Mouse (Mus musculus): ENCODE results near the gene Nmnat3. TPM values are rescaled to one million over a fixed set of nuclear protein-coding genes. Genes with fewer than 3 reads are reported as not detected.
"Not testable (repeated sequence)": the region's sequence is repeated elsewhere in the genome, so short reads cannot be mapped to it uniquely, and the experiment has no call there.

Nmnat3 gene
- total RNA-seq (2014; rRNA removed) (8.5 and 9.2 TPM in 2 replicates), polyA plus RNA-seq (2012; rRNA removed) (10.7 and 11.1 TPM in 2 replicates)

DNA sequence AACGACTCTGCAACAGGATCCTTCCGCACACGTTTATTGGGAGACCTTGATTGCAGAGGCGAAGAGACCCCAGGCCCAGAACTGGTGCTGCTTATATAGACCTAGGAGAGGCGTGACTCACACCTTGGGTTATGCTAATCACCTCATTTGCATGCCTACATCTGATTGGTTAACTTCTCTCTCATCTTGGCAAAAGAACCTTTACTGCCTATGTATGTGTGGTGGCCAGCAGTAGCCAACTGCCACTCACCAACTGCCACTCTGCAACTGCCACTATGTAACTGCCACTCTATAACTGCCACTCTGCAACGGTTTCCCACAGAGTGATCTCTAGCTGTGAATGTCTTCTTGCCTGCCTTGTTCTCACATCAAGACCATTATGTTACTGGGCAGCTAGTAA lies at the start of gene Nmnat3:
Gene Nmnat3 (plus strand): TSS at position 301 of the 400 bp plus-strand sequence.
- 86% methylated on average over 6 of the region's 6 CpGs for WGBS
- not testable (repeated sequence) for DNase-seq (ENCODE audit: extremely low read depth, low read depth, low spot score); H3K9ac ChIP-seq (ENCODE audit: low read depth, low read length); H3K36me3 ChIP-seq (ENCODE audit: control insufficient read depth, insufficient read depth, low read length); H3K27ac ChIP-seq (replicated peaks; ENCODE audit: insufficient read depth, low read depth, low read length); H3K27me3 ChIP-seq (ENCODE audit: control insufficient read depth, insufficient read depth, low read length); H3K4me3 ChIP-seq (ENCODE audit: insufficient read depth, low read depth, low read length); H3K4me1 ChIP-seq (ENCODE audit: control insufficient read depth, insufficient read depth, low read length); H3K79me2 ChIP-seq (ENCODE audit: control insufficient read depth, insufficient read depth, low read length)

DNA sequence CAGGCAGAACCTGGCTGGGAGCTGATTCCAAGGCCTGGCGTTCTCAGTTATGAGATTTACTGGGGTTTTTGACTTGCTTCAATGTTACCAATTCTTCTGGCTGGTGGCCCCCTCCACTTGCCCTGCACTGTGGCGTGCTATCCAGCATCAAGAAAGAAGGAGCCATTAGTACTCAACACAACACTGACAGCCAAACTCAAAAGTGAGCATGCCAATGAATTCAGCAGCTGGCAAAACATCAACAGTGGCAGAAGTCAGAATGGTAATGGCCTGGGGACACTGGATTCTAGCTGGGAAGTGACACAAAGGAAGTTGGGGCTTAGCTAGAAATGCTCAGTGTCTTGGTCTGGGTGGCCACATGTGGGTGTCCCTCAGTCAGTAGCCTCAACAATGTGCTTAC lies 43.8 kb upstream of the Nmnat3 start:
- 87% methylated on average over 2 of the region's 2 CpGs for WGBS
- Histone ChIP-seq H3K36me3 (ENCODE audit: control insufficient read depth, insufficient read depth, low read length) (no peaks in the 10 kb centered on the region), H3K27ac (replicated peaks; ENCODE audit: insufficient read depth, low read depth, low read length) (no peak overlapping the region), H3K79me2 (ENCODE audit: control insufficient read depth, insufficient read depth, low read length) (no peaks in the 10 kb centered on the region), H3K9ac (ENCODE audit: low read depth, low read length) (no peak overlapping the region), H3K4me3 (ENCODE audit: insufficient read depth, low read depth, low read length) (no peak overlapping the region), H3K4me1 (ENCODE audit: control insufficient read depth, insufficient read depth, low read length) (no peaks in the 10 kb centered on the region), H3K27me3 (ENCODE audit: control insufficient read depth, insufficient read depth, low read length) (no peaks in the 10 kb centered on the region)
- TF ChIP-seq POLR2A (IDR thresholded peaks at IDR 0.05; ENCODE audit: extremely low read depth, insufficient read depth, low read length) (no peak), CTCF (IDR thresholded peaks at IDR 0.05; ENCODE audit: low read depth, low read length) (no peak)
- DNase-seq (ENCODE audit: extremely low read depth, low read depth, low spot score) = no peak

DNA sequence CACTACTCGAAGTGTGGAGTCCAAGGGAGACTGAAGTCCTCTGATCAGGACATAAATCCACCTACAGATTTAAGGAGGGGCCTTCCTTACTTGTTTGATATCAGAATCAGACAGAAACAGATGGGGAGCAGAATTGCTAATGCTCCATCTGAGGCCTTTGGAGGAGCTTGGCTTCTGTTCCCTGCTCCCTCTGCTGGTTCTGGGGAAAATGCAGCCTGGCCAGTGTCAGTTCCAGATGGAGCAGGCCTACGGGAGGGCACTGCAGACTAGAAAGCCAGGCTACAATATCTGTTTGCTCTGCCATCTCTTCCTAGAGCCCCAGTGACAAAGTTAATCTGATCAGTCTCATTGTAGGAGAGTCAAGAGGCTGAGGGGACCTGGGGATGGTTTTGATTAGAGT lies 43.0 kb upstream of the Nmnat3 start:
- Histone ChIP-seq H3K4me1 (ENCODE audit: control insufficient read depth, insufficient read depth, low read length) (no peaks in the 10 kb centered on the region), H3K27me3 (ENCODE audit: control insufficient read depth, insufficient read depth, low read length) (no peaks in the 10 kb centered on the region), H3K27ac (replicated peaks; ENCODE audit: insufficient read depth, low read depth, low read length) (no peak overlapping the region), H3K79me2 (ENCODE audit: control insufficient read depth, insufficient read depth, low read length) (no peaks in the 10 kb centered on the region), H3K36me3 (ENCODE audit: control insufficient read depth, insufficient read depth, low read length) (no peaks in the 10 kb centered on the region), H3K9ac (ENCODE audit: low read depth, low read length) (no peak overlapping the region), H3K4me3 (ENCODE audit: insufficient read depth, low read depth, low read length) (no peak overlapping the region)
- no peak for DNase-seq (ENCODE audit: extremely low read depth, low read depth, low spot score)
- TF ChIP-seq CTCF (IDR thresholded peaks at IDR 0.05; ENCODE audit: low read depth, low read length) (peak; percentile 42), POLR2A (IDR thresholded peaks at IDR 0.05; ENCODE audit: extremely low read depth, insufficient read depth, low read length) (no peak)
- WGBS = 55% methylated on average over 2 of the region's 2 CpGs

DNA sequence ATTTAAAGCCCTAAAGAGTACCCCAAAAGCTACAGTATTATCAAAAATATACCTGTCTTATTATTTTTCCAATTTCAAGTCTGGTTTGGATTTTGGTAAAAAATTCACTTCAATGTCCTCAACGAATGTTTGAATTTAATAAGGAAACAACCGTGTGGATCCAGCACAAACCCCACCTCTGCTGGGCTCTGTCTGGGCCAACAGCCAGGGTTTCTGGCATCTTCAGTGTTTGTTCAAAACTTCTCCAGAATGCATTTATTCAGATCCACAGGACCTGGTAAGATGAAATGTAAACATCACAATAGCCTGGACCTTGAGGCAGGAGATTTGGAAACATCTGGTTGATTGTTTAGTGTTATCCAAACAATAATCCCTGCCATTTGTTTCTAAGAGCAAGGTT lies 42.0 kb upstream of the Nmnat3 start:
- 73% methylated on average over 2 of the region's 2 CpGs for WGBS
- no peaks in the 10 kb centered on the region for H3K79me2 ChIP-seq (ENCODE audit: control insufficient read depth, insufficient read depth, low read length)
- H3K27me3 ChIP-seq (ENCODE audit: control insufficient read depth, insufficient read depth, low read length) = no peaks in the 10 kb centered on the region
- H3K9ac ChIP-seq (ENCODE audit: low read depth, low read length) = no peak overlapping the region
- no peaks in the 10 kb centered on the region for H3K4me1 ChIP-seq (ENCODE audit: control insufficient read depth, insufficient read depth, low read length)
- DNase-seq (ENCODE audit: extremely low read depth, low read depth, low spot score) = no peak
- no peak overlapping the region for H3K4me3 ChIP-seq (ENCODE audit: insufficient read depth, low read depth, low read length)
- no peak overlapping the region for H3K27ac ChIP-seq (replicated peaks; ENCODE audit: insufficient read depth, low read depth, low read length)
- TF ChIP-seq POLR2A (IDR thresholded peaks at IDR 0.05; ENCODE audit: extremely low read depth, insufficient read depth, low read length) = no peak
- no peak for TF ChIP-seq CTCF (IDR thresholded peaks at IDR 0.05; ENCODE audit: low read depth, low read length)
- no peaks in the 10 kb centered on the region for H3K36me3 ChIP-seq (ENCODE audit: control insufficient read depth, insufficient read depth, low read length)

DNA sequence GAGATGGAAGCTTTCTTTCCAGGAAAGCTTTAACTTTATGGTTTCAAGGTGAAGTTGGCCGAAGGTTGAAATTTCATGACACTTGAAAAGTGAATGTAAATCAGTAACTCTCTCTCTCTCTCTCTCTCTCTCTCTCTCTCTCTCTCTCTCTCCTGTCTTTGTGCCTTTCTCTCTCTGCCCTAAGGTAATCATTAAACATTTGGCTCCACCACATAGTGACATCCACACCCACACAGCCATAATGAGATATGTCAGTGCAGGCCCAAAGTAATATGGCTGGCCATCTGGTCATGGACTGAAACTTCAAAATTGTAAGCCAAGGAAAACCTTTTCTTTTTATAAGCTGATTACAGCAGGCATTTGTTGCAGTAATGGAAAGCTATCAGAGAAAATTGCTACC lies 40.9 kb upstream of the Nmnat3 start:
- no peaks in the 10 kb centered on the region for H3K27me3 ChIP-seq (ENCODE audit: control insufficient read depth, insufficient read depth, low read length)
- no peak for DNase-seq (ENCODE audit: extremely low read depth, low read depth, low spot score)
- WGBS = 70% methylated on average over 1 of the region's 1 CpGs
- H3K36me3 ChIP-seq (ENCODE audit: control insufficient read depth, insufficient read depth, low read length) = no peaks in the 10 kb centered on the region
- no peaks in the 10 kb centered on the region for H3K79me2 ChIP-seq (ENCODE audit: control insufficient read depth, insufficient read depth, low read length)
- H3K9ac ChIP-seq (ENCODE audit: low read depth, low read length) = no peak overlapping the region
- no peak overlapping the region for H3K4me3 ChIP-seq (ENCODE audit: insufficient read depth, low read depth, low read length)
- H3K27ac ChIP-seq (replicated peaks; ENCODE audit: insufficient read depth, low read depth, low read length) = no peak overlapping the region
- no peaks in the 10 kb centered on the region for H3K4me1 ChIP-seq (ENCODE audit: control insufficient read depth, insufficient read depth, low read length)
- TF ChIP-seq POLR2A (IDR thresholded peaks at IDR 0.05; ENCODE audit: extremely low read depth, insufficient read depth, low read length) (no peak), CTCF (IDR thresholded peaks at IDR 0.05; ENCODE audit: low read depth, low read length) (no peak)

DNA sequence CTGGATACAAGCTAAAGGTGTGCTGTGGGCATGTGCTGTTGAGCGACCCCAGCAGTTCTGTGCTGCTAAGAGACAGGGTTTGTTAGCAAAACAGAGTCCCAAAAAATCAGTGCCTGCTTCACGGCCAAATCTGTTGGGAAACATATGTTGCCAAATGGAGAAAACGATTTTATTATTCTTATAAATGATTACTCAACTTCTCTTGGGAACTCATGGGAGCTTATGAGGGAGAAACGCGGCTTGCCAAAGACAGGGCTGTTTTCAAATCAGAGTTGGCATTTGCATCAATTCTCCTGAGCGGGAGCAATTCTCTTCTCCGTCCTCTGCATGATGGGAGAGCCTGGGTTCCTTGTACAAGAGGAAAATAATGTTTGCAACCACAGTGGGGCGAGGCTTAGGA lies 27.0 kb upstream of the Nmnat3 start:
- no peak overlapping the region for H3K9ac ChIP-seq (ENCODE audit: low read depth, low read length)
- H3K36me3 ChIP-seq (ENCODE audit: control insufficient read depth, insufficient read depth, low read length) = no peaks in the 10 kb centered on the region
- peaks cover 4% of the 10 kb centered on the region; the same call in 1 of the 2 replicates for H3K4me1 ChIP-seq (ENCODE audit: control insufficient read depth, insufficient read depth, low read length)
- TF ChIP-seq CTCF (IDR thresholded peaks at IDR 0.05; ENCODE audit: low read depth, low read length) = no peak
- no peak for TF ChIP-seq POLR2A (IDR thresholded peaks at IDR 0.05; ENCODE audit: extremely low read depth, insufficient read depth, low read length)
- no peaks in the 10 kb centered on the region for H3K79me2 ChIP-seq (ENCODE audit: control insufficient read depth, insufficient read depth, low read length)
- peak; percentile 61 for DNase-seq (ENCODE audit: extremely low read depth, low read depth, low spot score)
- H3K4me3 ChIP-seq (ENCODE audit: insufficient read depth, low read depth, low read length) = no peak overlapping the region
- H3K27ac ChIP-seq (replicated peaks; ENCODE audit: insufficient read depth, low read depth, low read length) = 0 out of 2 replicates have a peak overlapping the region, but pooled peaks have one; percentile 22
- H3K27me3 ChIP-seq (ENCODE audit: control insufficient read depth, insufficient read depth, low read length) = no peaks in the 10 kb centered on the region
- 51% methylated on average over 8 of the region's 8 CpGs for WGBS

Measured in liver, adult 2 months (tissue).